Mouse (Mus musculus) embryonic facial prominence, embryonic 10.5 days (tissue): ENCODE results near the gene Ap2b1. TPM values are rescaled to one million over a fixed set of nuclear protein-coding genes. Genes with fewer than 3 reads are reported as not detected.

ENCODE experiments used
- DNase-seq: peaks from one replicate; pipeline ENCODE4 v3.0.0-alpha.2; 2017; ENCODE audit warnings: low spot score
- H3K27ac ChIP-seq: fragments of 300-500 bp; sonication (generic); replicated peaks from 2 replicates; pipeline ENCODE4 v1.5.1; 2016; ENCODE audit warnings: mild to moderate bottlenecking
- H3K27me3 ChIP-seq: fragments of 300-500 bp; sonication (generic); replicated peaks from 2 replicates; pipeline ENCODE4 v1.6.1; 2016; ENCODE audit warnings: low read depth, mild to moderate bottlenecking; ENCODE audit not compliant: poor library complexity, severe bottlenecking
- H3K36me3 ChIP-seq: fragments of 300-500 bp; sonication (generic); replicated peaks from 2 replicates; pipeline ENCODE4 v1.6.1; 2016; ENCODE audit warnings: mild to moderate bottlenecking, moderate library complexity
- H3K4me1 ChIP-seq: fragments of 300-500 bp; sonication (generic); 2 replicates; pipeline ENCODE4 v1.6.1; 2016
- H3K4me3 ChIP-seq: fragments of 300-500 bp; sonication (generic); 2 replicates; pipeline ENCODE4 v1.5.1; 2016; ENCODE audit warnings: mild to moderate bottlenecking, moderate library complexity
- H3K9me3 ChIP-seq: fragments of 300-500 bp; sonication (generic); 2 replicates; pipeline ENCODE4 v1.6.1; 2016; ENCODE audit warnings: mild to moderate bottlenecking
- WGBS: fragments of 180-500 bp; shearing (Covaris S2); methylation state at CpG from one replicate; pipeline ENCODE4 v1.1.7; 2016; 5-methylcytosine and 5-hydroxymethylcytosine counted together
- polyA plus RNA-seq: library from polyadenylated mRNA; unstranded; fragments of >200 nt; fragmentation: Nextera tagmentation; extraction: Ambion mirVana; gene quantifications from 2 replicates; pipeline ENCODE4 v1.2.1, GENCODE M21; 2016

Ap2b1 gene
- polyA plus RNA-seq, 1 experiment from 2014 or later: 64.9 TPM

DNA sequence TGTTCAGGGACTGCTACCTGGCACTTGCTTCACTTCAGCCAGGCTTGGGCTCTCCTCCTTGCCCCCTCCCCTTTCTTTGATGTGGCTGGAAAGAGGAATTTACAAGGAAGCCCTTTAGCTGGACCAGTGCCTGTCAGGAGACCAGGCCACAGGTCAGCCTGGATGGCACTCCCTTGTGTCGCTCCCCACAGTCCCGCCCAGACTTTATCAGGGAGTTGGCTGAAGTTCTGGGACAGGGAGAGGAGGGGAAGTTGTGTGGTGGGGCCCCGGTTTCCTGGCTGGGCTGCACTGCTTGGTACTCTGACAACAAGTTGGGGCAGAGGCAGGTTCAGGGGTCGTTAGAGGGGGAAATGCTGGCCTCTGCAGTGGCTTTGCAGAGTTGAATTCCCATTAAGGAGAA lies 155.7 kb downstream of the Ap2b1 start:
- H3K4me1 ChIP-seq: peaks cover 48% of the 10 kb centered on the region
- DNase-seq: no peak
- H3K4me3 ChIP-seq: no peak overlapping the region
- 0 out of 2 replicates have a peak, but pooled peaks cover 7% of the 10 kb centered on the region for H3K27me3 ChIP-seq
- WGBS: 14% methylated on average over 4 of the region's 4 CpGs
- no peaks in the 10 kb centered on the region for H3K36me3 ChIP-seq
- no peaks in the 10 kb centered on the region for H3K9me3 ChIP-seq
- peak overlapping the region; percentile 19; the same call in 1 of the 2 replicates for H3K27ac ChIP-seq

Other genes with a start within 250 kb of the Ap2b1 start
- 0.64 and 0.97 TPM in 2 replicates for gene Slfn2, start 233.9 kb upstream of the Ap2b1 start, polyA plus RNA-seq
- not detected in 2 replicates for gene Slfn1, start 182.2 kb upstream of the Ap2b1 start, polyA plus RNA-seq
- not detected in 2 replicates for gene Slfn4, start 123.8 kb upstream of the Ap2b1 start, polyA plus RNA-seq
- 0.45 and 0.65 TPM in 2 replicates for gene Slfn3, start 107.7 kb upstream of the Ap2b1 start, polyA plus RNA-seq
- 0.09 and 0.37 TPM in 2 replicates for gene Slfn14, start 12.3 kb upstream of the Ap2b1 start, polyA plus RNA-seq
- 13.2 and 15.2 TPM in 2 replicates for gene Pex12, start 3.6 kb downstream of the Ap2b1 start, polyA plus RNA-seq
- gene Rasl10b, start 110.1 kb downstream of the Ap2b1 start, polyA plus RNA-seq: 2.6 and 3.1 TPM in 2 replicates
- gene Gas2l2, start 130.4 kb downstream of the Ap2b1 start, polyA plus RNA-seq: not detected in 2 replicates
- 0.68 TPM in 1 of 2 replicates, not detected in the other for gene 1700020L24Rik, start 138.7 kb downstream of the Ap2b1 start, polyA plus RNA-seq
- gene Mmp28, start 164.0 kb downstream of the Ap2b1 start, polyA plus RNA-seq: 1.3 and 1.5 TPM in 2 replicates
- gene Taf15, start 174.1 kb downstream of the Ap2b1 start, polyA plus RNA-seq: 12.4 and 12.7 TPM in 2 replicates
- gene Heatr9, start 223.2 kb downstream of the Ap2b1 start, polyA plus RNA-seq: not detected in 2 replicates
- not detected in 2 replicates for gene Ccl5, start 231.5 kb downstream of the Ap2b1 start, polyA plus RNA-seq